Mouse (Mus musculus) cortical plate, adult 2 months (tissue): Measurements from ENCODE around the gene Slx1b.

Experiments
- CTCF ChIP-seq: fragments of 200-500 bp; IDR thresholded peaks from 2 replicates; pipeline ENCODE4 v1.5.1; 2011; ENCODE audit warnings: mild to moderate bottlenecking, control low read depth, low read length; ENCODE audit not compliant: insufficient read depth; ENCODE audit errors: extremely low read depth
- POLR2A ChIP-seq: fragments of 200-500 bp; IDR thresholded peaks from 2 replicates; pipeline ENCODE4 v1.6.1; 2011; ENCODE audit warnings: mild to moderate bottlenecking, low read length, control low read depth; ENCODE audit not compliant: insufficient read depth; ENCODE audit errors: extremely low read depth

GRCm38 (mm10) chr7:126692426-126692825 is 3.2 kb downstream of the Slx1b start:
- TF ChIP-seq CTCF: no peak
- no peak for TF ChIP-seq POLR2A
